8 mouse cellular contexts compared by ENCODE assay signal in genomic region chr11:117568606-117568991, GRCm38 (mm10).
A peak's percentile ranks its signal among the peaks of the same experiment; 100 is the strongest.
DNase-seq lines count a peak whose midpoint lies in the region; ATAC-seq lines count a peak whose summit lies in the region.

No protein-coding gene starts in this region.

- no peaks in the 10 kb centered on the region for H3K27me3 ChIP-seq in heart, embryonic 10.5 days (ENCODE audit: insufficient read depth, poor library complexity, severe bottlenecking)
- H3K27me3 ChIP-seq in midbrain, embryonic 10.5 days (ENCODE audit: low read depth, poor library complexity, severe bottlenecking): no peaks in the 10 kb centered on the region

- no peaks in the 10 kb centered on the region for H3K9me3 ChIP-seq in heart, embryonic 10.5 days
- H3K9me3 ChIP-seq in midbrain, embryonic 10.5 days (replicated peaks): no peaks in the 10 kb centered on the region; the same call in 1 of the 2 replicates

- 76% methylated on average over 9 of the region's 9 CpGs for WGBS in heart, embryonic 10.5 days
- WGBS in midbrain, embryonic 10.5 days: 93% methylated on average over 9 of the region's 9 CpGs

- DNase-seq in cerebellum, adult 11-12 months: peak; percentile 78
- DNase-seq in heart, embryonic 10.5 days (ENCODE audit: low spot score): no peak
- DNase-seq in lung, postnatal 25 days (ENCODE audit: low spot score): peak; percentile 75
- DNase-seq in thymus, postnatal 0 days (ENCODE audit: low spot score): no peak
- no peak for DNase-seq in midbrain, embryonic 10.5 days (ENCODE audit: low spot score)

- peaks cover 15% of the 10 kb centered on the region for H3K4me1 ChIP-seq in brown adipose tissue, adult 24 weeks (ENCODE audit: control insufficient read depth, insufficient read depth, insufficient read length, low read length)
- H3K4me1 ChIP-seq in heart, embryonic 10.5 days: peaks cover 11% of the 10 kb centered on the region
- peaks cover 9% of the 10 kb centered on the region; the same call in 1 of the 2 replicates for H3K4me1 ChIP-seq in midbrain, embryonic 10.5 days

- no peaks in the 10 kb centered on the region for H3K36me3 ChIP-seq in heart, embryonic 10.5 days
- H3K36me3 ChIP-seq in midbrain, embryonic 10.5 days: no peaks in the 10 kb centered on the region

- no peak overlapping the region for H3K4me3 ChIP-seq in brown adipose tissue, adult 24 weeks (ENCODE audit: insufficient read depth, low read depth, low read length)
- no peak overlapping the region for H3K4me3 ChIP-seq in heart, embryonic 10.5 days
- no peak overlapping the region for H3K4me3 ChIP-seq in midbrain, embryonic 10.5 days

- H3K27ac ChIP-seq in brown adipose tissue, adult 24 weeks (replicated peaks; ENCODE audit: low read depth, low read length): peak overlapping the region; percentile 42
- H3K27ac ChIP-seq in heart, embryonic 10.5 days: peak overlapping the region; percentile 56; the same call in 1 of the 2 replicates
- no peak overlapping the region; the same call in 1 of the 2 replicates for H3K27ac ChIP-seq in midbrain, embryonic 10.5 days (replicated peaks)

- no peak for ATAC-seq in cerebellum, adult (ENCODE audit: insufficient number of reproducible peaks, low FRiP score, low TSS enrichment)
- no peak for ATAC-seq in megakaryocyte, adult 5-6 weeks (ENCODE audit: poor library complexity, severe bottlenecking)

Comparison
In these comparisons a context has a peak if more than half of its experiments do, and no peak if none do; other contexts are left out.
1. DNase-seq: peak in cerebellum, adult 11-12 months (single experiment) and lung, postnatal 25 days (single experiment); none in heart, embryonic 10.5 days (single experiment), thymus, postnatal 0 days (single experiment) and midbrain, embryonic 10.5 days (single experiment).